Mouse (Mus musculus) heart, adult 9 months (tissue): ENCODE measurements around the gene Sfrp4.
"Not testable (repeated sequence)": the region's sequence is repeated elsewhere in the genome, so short reads cannot be mapped to it uniquely, and the experiment has no call there.

Experiments used
- DNase-seq, 2 experiments: peaks; one replicate each; pipeline ENCODE4 v3.0.0; 2022; ENCODE audit warnings: low spot score in 2 of 2

The Sfrp4 gene

DNA sequence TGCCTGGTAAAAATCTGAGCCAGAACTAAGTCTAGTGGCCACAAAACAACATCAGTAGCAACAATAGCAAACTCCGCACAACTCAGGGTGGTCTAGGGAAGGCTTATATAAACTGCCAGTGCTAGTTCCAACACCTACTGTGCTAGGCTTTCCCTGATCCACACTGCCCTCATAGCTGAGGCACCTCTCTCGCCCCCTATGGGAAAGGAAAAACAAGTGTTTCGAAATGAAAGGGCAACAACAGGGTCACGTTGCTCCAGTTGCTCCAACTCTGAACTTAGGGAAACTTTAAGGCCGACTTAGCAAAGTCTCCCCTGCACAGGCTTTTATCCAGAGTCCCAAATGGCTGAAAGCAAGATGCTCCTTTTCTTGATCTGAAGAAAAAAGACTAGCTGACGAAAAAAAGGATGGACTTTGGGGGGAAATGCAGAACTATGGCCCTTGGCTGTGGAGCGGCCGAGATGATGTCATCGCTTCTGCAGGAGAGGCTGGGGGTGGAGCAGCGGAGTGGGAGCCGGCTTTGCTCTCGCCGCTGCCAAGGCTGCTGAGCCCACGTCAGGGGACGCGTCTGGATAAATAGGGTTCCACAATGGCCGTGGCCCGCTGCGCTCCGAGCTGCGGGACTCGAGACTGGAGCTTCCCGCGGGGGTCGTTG is at the start of gene Sfrp4:
TSS of gene Sfrp4 (plus strand) at position 532 of the 655 bp plus-strand sequence.
- peak; percentile 29 to 53 for DNase-seq

DNA sequence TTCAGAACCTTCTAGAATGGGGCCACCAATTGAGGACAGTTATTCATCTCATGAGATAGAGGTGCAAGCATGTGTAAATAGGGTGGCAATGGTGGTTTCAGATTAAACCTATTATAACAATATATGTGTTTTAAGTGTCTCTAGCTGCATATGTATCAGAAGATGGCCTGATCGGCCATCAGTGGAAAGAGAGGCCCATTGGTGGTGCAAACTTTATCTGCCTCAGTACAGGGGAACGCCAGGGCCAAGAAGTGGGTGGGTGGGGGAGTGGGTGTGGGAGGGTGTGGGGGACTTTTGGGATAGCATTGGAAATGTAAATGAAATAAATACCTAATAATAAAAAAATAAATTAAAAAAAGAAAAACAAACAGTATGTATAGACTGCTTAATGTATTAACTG is 48.2 kb upstream of the Sfrp4 start:
- not testable (repeated sequence) for DNase-seq

DNA sequence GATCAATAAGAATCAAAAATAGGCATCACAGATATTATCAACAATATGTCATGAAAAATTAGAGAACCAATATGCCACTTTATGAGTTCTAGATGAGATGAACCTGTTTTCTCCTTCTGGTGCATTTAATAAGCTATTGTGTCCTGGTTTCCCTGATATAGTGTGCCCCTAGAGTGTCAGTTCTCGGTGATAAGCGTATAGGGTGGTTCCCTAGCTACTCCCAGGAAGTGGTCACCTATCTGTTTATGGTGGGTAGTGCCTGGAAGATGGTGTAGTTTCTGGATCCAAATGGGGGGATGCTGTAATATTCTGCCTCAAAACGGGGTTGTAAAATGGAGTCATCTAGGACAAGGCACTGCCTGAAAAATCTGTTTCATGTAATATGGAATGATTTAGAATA is 47.0 kb upstream of the Sfrp4 start:
- no peak for DNase-seq

DNA sequence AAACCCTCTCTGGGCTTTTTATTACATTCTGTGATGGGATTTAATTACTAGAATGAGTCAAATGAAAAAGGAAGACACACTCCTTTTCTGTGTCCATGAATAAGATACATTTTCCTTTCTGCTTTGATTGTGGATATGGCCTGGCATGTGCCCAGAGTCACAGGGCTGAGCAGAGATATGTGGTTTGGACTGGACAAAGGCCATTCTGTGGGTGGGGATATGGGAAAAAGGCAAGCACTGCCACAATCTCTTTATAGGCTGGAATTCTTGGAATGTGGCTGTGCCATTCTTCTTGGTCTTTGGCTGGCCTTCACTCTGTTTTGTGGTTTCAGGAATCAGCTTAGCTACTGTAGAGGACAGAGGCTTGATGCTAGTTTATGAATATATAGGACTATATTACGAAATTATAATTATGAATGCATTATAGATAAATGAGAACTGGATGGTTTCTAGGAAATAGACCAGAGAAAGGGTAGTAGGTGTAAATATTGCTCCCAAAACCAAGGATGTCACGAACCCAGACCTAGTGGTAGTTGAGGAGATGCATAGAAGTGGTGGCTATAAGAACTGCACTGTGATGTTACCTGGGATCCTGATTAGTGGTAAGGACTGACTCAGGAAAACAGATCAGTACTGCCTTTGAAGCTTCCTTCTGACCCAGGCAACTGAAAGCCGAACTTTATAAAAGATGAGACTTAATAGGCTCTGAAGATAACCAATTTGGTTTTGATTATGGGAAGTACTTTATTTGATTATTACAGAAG is 31.7 kb upstream of the Sfrp4 start:
- no peak for DNase-seq

DNA sequence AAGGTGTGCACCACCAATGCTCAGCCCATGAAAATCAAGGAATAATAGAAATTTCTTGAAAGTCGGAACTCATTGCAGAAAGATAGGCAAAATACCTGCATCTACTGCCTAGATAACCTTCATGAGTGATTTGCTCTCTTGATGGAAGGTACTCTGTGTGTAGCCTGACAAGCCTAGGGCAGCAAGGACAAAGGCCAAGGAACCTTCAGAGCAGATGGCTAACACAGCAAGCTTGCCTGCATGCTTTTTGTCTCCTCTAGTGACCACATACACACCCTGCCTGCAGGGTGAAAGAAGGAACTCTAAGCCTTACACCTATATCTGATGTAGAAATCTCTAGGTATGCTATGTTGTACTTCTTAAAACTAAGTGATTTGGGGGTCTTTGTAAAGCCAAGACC is 27.8 kb upstream of the Sfrp4 start:
- DNase-seq: no peak

DNA sequence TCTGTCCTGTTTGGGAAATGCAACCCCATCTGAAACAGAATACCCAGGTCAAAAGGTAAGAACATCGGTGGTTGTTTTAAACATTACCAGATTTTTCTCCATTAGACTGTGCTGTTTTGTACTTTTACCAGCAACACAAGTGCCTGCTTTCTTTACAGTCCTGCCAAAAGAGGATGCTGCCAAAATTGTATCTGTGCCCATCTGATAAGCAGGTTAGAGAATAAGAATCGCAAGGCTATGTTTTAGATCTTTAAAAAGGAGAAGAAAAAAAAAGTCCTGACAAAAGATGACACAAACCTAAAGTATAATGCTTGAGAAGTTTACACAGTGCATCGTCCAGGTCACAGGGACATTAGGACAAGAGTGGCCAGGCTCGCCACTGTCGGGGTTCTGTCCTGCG is 23.7 kb upstream of the Sfrp4 start:
- DNase-seq: no peak

DNA sequence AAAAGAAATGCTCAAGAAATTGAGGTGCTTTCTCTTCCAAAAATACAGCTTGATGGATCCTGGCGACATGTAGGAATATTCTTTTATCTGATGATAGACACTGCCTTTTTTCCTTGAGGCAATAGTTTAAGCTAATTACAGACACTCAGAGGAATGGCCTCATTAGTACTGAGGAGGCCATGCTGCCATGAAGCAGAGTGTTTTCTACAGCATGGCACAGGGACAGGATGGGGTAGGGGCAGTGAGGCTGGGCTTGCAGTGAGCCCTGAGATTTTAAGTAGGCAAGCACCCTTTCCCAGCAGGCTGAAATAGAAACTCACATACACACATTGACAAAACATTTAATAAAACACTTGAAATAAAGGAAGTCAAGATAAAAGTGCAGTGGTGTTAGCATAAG is 20.4 kb upstream of the Sfrp4 start:
- DNase-seq: no peak

DNA sequence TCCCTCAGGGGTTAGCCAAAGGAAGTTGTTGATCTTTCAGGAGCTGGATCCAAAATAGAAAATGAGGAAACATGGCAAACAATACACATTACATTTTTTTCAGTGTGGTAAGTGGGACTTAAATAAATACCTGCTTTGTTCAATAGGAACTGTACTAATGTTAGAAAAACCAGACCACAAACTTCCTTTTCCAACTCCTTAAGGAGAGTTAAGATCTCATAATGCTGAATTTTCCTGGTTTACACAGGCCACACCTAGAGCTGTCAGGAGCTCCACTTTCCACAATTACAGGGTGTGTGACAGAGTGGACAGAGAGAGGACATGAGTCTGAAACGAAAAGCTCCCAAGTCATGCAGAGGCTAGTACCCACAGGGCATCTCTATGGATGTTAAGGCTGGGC is 19.2 kb upstream of the Sfrp4 start:
- DNase-seq: no peak

DNA sequence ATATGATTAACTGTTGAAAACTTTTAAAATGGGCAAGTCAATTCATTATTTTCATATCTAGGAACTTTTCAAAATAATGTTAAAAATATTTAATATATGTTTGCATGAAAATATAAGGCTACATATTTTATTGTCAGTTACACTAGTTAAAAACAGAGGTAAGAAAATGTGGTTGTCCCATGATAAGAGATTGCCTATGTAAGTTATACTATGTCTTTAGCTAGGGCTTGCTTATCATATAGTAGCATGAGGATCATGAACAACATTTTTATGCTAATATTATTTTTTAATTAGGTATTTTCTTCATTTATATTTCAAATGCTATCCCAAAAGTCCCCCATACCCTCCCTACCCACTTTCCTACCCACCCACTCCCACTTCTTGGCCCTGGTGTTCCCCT is 18.0 kb upstream of the Sfrp4 start:
- no peak for DNase-seq

DNA sequence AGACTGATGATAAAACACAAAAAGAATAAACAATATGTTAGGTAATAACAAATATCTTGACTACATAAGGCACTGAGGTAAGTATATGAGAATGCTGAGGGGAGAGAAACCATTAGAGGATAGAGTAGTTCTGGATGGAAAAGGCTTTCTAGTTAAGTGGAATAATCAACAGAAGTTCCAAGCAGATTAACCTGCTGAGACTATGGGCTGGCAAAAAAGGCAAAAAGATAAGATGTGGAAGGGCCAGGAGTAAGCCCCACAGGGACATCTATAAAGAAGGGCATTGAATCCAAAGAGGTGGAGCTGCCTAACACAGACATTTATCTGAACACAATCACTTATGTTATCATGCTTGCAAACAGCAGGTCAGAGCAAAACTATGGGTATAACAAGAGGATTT is 14.8 kb upstream of the Sfrp4 start:
- no peak for DNase-seq

DNA sequence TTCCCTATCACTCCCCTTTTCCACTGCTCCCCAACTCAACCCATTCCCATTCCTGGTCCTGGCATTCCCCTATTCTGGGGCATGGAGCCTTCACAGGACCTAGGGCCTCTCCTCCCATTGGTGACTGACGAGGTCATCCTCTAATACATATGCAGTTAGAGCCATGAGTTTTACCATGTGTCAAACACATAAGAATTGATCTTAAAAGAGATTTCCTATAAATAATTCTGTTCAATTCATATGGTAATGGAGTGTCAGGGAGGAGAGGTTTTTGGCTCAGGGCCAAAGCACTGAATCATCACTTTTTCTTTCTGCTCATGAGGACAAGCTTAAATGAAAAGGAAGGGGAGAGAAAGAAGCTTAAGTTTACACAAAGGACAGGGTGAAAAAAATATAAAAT is 10.6 kb upstream of the Sfrp4 start:
- DNase-seq: no peak

DNA sequence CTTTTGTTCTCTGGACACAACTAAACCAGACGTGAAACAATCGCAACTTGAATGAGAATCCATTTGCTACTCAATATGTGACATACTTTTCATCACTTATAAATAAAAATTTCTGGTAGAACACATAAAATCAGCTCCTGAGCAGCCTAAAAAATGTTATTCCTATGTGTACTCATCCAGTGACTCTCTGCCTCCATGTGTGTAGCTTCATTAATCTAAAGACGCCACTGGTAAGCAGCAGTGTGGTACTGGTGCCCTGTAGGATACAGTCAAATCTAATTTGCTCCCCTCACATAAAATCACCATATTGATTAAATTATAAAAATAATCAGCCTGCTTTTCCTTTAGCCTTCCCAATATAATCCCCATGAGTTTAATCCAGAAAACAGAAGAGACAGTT is 9.9 kb upstream of the Sfrp4 start:
- no peak for DNase-seq

DNA sequence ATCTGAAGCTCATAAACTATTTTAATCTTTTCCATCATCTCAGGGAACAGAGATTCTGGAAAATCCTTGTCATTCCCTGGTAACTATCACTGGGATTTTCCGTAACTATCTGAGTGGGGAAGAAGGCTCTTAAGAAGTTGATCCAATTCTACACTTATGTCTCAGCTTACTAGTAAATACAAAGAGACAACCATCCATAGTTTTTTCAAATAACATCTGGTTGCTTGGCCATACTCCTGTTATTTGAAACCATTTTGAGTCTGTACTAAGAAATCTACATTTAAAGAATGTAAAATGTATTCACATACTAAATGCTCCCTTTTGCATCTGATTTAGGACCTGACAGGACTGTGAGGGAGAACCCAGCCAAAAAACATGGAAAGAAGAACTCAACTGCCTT is 9.5 kb upstream of the Sfrp4 start:
- DNase-seq: no peak

DNA sequence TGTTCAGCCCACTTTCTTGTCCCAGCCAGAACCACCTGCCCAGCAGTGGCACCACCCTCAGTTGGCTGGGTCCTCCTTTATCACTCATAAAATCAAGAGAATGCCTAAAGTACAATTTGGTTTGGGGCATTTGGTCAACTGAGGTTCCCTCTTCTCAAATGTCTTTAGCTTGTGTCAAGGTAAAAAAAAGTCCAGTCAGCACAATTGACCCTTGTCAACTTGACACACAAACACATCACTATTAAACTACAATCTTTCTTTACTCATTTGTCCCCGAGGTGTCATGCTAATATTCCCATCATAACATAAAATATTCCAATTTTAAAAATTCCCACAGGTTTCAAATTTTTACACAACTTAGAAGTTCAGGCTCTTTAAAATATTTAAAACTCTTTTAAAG is 8.6 kb upstream of the Sfrp4 start:
- no peak for DNase-seq

DNA sequence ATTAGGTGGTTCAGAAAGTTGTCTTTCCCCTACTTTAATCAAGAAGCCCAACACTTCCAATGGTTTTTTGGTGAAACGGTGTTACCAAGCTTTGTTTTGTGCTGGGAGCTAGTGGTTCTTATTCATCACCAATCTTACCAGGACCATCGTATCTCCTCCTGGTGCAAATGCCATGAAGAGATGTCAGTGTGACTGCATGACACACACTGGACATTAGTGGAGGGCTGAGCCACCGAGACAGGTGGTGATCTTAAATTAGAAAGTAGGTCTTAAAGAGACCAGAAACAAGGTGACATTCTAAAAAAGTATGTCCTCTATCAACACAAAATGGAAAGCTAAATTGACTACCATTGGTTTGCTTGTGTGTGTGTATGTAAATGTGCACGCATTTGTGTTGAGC is 4.8 kb upstream of the Sfrp4 start:
- no peak for DNase-seq

DNA sequence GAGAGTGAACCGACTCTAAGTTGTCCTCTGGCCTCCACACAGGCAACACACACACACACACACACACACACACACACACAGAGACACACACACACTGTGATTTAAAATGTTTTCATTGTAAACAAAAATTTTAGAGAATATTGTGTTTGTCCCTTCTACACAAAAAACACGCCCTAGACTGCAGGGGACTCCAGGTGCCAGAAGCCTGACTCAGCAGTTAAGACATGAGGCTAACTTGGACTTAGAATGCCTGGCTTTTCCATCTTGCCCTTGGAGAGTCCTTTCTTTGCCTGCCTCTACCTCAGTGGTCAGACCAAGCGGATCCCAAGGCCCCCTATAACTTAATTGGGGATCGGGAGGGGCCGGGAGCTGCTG is 4.1 kb upstream of the Sfrp4 start:
- no peak for DNase-seq

DNA sequence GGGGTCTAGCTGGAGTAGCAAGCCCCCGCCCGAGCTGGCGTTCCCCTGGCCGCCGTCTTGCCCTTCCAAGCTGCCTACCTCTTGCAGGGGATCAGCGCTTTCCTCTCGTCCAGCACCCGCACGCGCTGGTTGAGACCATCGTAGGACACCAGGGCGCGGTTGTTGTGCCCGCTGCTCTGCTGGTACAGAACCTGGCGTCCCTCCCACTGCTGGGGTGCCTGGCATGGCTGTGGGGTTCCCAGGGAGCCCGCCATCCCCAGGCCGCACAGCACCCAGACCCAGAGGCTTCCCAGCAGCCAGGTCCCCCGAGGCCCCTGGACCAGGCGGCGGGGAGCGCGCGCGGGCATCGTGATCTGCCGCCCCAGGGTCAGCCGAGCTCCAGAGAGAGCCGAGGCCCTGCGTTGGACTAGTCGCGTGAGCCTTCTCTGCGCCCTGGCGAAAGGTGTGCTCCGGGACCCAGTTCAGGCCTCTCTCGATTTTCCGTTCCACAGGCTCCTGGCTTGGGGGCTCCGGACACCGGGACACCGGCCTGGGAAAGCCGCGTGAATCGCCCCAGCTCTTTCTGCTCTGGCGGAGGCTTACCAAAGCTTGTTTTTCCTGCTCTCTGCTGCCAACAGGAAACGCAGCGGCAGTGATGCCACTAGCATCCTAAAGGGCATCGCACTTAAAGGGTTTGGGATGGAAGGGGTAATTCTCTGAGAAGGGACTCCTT is 3.5 kb upstream of the Sfrp4 start, which contains the start of gene Epdr1:
TSS of gene Epdr1 (minus strand) at position 712 of the 712 bp plus-strand sequence.
- peak; percentile 24 to 31 for DNase-seq

DNA sequence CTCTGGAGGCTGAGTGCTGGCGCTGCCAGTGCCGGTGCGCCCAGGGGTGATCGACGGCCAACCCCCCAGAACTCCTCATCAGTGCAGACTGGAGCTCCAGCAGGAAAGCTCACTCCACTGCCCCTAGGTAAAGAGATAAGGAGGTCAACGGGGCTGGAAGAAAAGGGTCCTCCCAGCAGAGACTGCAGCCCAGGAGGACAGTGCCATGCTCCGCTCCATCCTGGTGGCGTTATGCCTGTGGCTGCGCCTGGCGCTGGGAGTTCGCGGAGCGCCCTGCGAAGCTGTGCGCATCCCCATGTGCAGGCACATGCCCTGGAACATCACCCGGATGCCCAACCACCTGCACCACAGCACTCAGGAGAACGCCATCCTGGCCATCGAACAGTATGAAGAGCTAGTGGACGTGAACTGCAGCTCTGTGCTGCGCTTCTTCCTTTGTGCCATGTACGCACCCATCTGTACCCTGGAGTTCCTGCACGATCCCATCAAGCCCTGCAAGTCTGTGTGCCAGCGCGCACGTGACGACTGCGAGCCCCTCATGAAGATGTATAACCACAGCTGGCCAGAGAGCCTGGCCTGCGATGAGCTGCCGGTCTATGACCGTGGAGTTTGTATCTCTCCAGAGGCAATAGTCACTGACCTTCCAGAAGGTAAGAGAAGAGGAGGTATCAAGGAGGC is 463 bp downstream of the Sfrp4 start:
- no peak for DNase-seq

DNA sequence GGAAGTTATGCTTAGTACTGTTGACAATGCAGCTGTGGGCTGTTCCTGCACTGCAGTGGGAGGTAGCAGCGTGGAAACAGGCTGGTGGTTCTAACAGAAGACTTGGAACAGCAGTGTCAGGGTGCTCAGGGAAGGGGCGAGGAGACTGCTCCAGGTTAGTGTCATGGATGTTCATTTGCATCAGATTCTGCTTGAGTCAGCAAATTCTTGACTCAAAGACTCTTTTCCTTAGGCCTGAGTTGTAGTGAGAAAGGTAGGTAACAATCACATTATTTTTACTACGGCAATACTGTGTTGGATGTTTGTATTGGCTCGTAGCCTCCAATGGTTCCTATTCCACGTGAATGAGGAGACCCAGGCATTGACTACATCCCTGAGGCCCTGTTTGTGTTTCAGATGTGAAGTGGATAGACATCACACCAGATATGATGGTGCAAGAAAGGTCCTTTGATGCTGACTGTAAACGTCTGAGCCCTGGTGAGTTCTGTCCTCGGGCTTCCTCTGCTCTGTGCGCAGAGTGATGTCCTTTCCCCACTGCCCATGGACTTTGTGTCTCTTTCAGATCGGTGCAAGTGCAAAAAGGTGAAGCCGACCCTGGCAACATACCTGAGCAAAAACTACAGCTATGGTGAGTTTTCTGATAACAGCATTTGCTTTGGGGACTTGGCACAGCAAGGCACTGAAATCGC is 1.9 kb downstream of the Sfrp4 start:
- DNase-seq: no peak

DNA sequence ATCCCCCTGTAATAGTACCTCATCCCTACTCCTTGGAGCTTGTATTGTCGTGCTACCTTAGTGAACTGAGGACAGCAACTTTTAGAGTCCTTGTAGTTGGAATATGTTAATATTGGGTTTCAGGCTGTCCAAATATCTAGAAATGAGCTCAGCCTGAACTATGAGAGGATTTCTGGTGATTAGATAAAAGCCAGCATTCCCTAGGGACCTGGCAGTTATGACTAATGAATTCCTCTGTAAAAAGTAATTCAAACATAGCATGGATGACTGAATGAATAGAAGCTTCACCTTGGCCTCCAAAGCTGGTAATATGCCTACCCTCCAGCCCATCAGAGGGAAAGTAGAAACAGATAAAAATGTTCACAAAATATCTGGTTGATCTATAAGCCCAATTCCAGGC is 3.6 kb downstream of the Sfrp4 start:
- DNase-seq: no peak

DNA sequence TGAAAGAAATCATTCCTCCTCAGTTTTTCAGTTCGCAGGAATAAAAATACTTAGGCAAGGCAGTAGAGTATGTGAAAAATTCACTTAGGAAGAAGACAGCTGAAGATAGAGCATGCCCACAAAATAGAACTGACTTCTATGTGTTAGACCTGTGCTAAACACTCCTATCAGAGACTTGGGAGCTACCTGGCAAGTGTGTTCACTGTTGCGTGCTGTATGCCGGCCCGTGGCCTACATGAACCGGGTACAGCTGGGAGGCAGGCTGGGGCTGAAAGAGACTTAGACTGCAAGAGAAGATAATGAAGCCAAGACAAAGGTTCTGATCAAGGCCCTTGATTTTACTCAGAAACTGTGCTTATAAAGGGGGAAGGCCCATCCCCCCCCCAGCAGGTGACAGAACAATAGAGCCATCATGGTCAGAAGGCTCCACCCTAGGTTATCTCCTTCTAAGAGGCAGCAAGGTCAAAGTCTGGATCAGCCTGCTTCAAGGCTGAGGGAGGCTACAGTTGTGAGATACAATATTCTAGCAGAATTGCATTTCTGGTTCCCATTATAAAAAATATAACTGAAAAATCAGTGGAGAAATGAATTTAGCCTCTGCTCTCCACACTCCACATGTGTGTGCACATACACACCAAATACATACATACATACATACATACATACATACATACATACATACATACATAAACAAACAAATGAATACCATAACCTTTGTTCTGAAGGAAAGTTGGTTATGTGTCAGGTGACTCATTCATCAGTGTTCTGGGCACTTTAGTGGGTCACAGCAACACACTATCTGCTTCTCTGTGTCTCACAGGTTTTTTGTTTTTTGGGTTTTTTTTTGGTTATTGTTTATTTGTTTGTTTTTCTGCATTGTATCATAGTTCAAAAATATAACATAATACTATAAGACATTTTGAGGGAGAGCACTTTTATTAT is 8.1 kb downstream of the Sfrp4 start:
- DNase-seq: no peak
